Mouse (Mus musculus) T-helper 1 cell (primary cell): ENCODE measurements around the gene Creb1.
"Not testable (repeated sequence)": the region's sequence is repeated elsewhere in the genome, so short reads cannot be mapped to it uniquely, and the experiment has no call there.

Experiments
- in situ Hi-C: fragments of 300-600 bp; cut with MboI, MseI; formaldehyde crosslinking; loops from one replicate; pipeline ENCODE4 v1.15.1; 2025; ENCODE audit warnings: high pct_unique_total_duplicates

The Creb1 gene

DNA sequence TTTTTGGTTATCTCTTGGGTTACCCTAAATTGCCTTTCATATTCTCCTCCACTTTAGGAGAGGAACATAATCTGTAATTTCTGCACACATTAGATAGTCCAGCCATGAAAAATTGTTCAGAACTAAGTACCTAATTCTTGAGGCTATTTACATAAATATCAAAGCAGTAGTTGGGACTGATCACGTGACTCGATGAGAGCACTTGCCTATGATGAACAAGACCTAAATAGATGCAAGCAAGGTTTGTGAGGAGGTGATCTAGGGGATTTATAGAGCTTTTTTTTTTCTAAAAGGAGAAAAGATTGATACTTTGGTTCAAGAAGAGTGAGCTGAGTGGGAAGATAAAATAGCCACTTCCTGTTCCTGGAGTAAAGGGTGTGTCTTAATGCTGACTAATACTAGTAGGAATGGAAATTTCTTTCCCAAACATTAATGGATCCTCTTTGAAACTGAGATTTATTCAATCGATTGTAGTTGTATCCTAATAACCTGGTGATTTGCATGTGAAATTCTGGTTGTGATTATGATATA is 6.5 kb downstream of the Creb1 start:
- in situ Hi-C loops, result loop anchor here (10.0 kb wide), 1 partner anchor 424 kb away; no protein-coding TSS in a partner anchor

DNA sequence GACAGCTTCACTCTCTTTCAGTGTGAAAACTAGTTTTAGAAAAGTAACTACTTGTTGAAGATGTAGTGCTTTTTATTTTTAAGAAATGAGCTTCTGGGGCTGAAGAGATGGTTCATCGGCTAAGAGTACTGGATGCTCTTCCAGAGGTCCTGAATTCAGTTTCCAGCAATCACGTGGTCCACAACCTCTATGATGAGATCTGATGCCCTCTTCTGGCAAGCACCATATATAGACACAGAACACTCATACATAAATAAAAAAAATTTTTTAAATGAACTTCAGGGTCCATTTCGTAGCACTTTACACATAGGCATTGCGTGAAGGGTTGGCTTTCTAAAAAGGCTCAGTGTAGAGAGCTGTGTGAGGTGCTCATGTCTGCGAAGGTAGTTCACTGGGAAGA is 11.3 kb downstream of the Creb1 start:
- in situ Hi-C loops, result no loop called here

DNA sequence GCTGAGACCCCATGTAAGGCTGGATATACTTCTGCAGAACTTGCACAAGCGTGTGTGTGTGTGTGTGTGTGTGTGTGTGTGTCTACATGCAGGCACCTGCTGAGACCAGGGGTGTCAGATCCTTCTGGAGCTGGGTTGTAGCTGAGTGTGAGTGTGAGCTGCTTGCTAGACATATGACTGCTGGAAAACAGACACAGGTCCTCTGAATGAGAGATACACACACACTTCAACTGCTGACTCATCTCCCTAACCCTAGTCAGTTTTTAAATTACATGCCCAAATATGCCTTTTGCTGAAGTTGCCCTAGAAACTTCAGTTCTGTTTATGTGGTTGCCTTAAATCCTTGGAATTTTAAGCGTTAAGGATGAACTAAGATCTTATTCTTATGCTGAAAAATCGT is 13.6 kb downstream of the Creb1 start:
- in situ Hi-C loops, result no loop called here

DNA sequence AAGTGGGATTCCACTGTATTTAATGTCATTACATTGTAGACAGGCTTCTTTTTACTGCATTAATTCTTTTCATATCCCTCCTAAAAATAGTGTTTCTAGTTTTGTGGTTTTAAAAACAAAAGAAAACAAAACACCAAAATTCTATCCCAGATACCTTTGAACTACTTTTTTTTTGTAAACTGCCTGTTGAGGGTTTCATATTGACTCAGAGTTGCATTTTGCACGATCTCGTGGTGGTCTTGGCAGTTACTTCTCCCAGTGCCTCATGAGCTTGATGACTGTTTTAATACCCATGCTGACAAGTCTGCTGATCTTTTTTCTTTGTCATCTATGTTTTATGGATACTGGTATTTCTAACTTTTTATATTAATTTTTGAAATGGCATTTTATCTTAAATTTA is 16.9 kb downstream of the Creb1 start:
- in situ Hi-C loops, result no loop called here

DNA sequence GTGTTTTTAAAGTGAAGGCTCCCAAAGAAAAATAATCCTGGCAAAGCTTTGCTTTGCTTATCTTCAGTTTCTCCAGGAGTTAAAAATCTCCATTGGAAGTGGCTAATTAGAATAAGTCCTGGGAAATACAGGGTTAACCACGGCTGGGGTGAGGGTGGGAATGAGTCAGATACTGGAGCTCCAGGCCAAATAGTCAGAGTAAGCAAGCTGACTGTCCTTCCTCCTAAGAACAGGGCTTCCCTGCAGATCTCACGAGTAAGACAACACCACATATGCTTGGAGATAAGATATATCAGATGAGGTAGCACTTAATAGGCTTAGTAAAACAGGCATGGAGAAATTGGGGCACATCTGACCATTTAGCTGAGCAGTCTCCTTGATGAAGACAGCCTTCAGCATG is 19.5 kb downstream of the Creb1 start:
- in situ Hi-C loops, result no loop called here

DNA sequence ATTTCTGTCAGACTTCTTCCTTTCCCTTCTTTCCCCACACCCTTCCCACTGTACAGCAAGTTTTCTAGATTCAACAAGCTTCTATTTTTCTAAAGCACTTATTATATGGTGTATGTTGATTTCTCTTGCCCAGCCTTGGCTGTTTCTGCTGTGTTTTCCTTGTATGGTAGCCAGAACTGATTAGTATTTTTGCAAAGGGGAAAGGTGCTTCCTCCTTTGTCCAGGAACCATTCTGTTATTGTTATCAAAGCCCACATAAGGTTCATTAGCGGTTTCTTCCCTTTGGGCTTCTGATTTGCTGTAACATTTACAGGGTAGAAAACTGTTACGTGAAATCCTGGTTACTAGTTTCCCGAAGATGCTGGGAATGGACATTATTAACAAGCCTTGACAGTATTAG is 27.7 kb downstream of the Creb1 start:
- in situ Hi-C loops, result no loop called here

DNA sequence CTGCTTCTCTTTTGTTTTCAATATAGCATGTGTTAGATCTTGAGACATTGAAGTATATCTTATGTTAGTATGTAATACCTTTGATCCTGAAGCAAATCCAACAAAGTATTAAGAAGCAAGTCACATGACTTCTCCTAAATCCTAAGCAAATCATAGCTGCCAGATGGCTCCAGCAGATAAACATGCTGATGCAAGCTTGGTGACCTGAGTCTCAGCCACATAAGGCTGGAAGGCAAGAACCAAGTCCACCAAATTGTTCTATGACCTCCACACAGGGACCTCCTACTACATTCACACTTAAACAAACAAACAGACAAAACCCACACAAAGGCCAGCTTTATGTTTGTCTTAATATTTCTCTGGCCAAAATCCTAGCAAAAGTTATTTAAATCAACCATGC is 35.8 kb downstream of the Creb1 start:
- in situ Hi-C loops, result no loop called here

DNA sequence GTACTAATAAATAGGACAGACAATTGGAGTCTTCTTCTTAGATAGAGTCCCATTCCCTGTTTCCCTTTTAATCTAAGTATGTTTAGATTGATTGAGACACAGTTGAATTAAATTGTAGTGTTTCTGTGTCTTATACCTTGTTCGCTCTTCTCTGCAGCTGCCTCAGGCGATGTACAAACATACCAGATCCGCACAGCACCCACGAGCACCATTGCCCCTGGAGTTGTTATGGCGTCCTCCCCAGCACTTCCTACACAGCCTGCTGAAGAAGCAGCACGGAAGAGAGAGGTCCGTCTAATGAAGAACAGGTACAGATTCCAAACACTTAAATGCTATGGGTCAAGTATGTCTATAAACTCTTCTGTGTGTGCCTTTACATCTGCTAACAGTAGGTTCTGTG is 43.6 kb downstream of the Creb1 start:
- in situ Hi-C loops, result no loop called here

DNA sequence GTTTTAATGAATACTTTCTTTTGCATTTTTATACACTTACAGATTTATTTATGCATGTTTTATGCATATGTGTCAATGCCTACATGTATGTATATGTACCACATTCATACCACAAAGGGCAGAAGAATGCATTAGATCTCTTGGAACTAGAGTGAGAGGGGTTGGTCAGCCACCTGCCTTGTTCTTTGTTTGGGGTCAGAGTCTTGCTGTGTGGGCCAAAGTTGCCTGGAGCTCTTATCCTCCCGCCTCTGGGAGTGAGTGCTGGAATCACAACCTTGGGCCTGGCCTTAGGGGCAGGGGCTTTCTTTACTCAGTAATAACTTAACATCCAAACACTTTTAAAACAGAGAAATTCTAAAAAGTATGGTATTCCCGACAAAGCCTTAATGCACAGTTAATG is 44.3 kb downstream of the Creb1 start:
- in situ Hi-C loops, result no loop called here

DNA sequence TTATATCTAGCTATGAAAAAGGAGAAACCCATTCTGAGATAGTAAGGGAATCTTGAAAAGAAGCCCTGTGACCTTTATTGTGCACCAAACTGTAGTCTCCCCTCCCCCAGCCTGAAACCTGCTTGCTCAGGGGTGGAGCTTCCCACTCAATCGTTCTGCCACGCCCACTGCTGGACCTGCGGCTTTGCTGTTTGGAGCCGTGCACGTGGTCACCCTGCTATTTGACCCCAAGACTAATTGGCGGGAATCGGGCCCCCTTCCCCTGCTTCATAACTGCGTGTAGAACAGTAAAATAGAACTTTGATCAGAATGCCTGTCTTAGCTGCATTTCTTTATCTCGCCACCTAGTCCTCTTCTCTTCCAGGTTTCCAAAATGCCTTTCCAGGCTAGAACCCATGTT is 45.5 kb downstream of the Creb1 start:
- in situ Hi-C loops, result not testable (repeated sequence)

DNA sequence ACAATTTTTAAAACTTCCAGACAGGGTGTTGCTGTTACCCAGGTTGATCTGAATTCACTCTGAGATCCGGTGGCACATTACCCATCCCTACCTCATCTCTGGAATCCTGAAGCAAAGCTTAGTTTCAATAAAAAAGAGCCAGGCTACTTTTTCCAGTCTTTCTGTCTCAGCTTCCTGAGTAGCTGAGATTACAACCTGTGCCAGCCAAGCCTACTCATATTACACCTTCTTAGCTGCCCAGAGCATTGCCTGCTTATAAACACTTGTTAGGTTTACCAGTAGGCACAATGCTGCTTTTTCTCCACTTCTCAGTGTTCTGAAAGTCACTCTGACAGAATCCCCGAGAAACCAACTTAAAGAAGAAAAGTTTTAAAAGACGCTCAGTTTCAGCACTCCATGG is 46.4 kb downstream of the Creb1 start:
- in situ Hi-C loops, result no loop called here

DNA sequence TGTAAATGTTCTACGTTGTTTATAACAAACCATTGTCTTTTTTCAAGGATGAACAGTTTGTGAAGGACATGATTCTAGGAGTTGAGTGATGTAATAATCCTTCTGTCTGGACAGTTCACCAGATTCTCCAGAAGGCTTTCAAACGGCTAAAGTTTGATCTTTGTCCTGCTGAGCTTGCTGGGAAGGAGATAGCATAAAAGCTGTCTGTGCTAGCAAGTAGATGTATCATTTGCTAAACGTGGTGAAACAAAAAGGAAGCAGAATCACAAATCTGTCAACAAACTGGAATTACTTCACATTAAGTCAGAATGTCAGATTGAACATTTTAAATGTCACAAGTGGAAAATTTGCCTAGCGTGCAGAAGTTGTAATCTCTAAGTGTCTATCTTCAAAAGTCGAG is 66.5 kb downstream of the Creb1 start:
- in situ Hi-C loops, result no loop called here

DNA sequence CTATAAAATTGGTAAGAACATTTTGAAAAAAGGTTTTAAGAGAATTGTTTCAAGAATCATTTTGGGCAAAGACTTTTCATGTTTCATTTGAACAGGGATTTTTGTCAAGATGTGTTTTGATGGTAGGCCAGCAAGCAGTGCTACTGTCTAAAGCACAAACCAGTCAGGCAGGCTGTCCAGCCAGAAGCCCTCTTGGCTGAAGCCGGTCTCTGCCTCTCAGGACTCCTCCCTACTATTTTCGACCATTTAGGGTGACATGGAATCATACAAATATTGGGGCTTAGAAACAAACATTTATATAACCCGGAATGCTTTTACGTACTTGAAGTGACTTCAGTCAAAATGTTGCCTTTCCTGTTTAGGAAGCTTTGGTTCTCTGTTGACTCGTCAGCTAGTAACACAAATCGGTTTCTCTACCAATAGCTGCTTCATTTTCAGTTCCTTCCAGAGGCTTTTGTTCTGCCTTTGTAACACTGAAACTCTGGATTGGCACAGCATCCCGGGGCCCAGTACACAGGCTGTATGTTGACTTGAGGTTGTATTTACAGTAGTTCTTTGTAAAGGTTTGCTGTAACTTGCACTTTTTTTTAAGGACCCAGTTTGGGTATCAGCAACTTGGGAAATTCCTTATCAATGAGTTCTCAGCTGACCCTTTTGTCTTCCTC is 68.1 kb downstream of the Creb1 start:
- in situ Hi-C loops, result no loop called here

DNA sequence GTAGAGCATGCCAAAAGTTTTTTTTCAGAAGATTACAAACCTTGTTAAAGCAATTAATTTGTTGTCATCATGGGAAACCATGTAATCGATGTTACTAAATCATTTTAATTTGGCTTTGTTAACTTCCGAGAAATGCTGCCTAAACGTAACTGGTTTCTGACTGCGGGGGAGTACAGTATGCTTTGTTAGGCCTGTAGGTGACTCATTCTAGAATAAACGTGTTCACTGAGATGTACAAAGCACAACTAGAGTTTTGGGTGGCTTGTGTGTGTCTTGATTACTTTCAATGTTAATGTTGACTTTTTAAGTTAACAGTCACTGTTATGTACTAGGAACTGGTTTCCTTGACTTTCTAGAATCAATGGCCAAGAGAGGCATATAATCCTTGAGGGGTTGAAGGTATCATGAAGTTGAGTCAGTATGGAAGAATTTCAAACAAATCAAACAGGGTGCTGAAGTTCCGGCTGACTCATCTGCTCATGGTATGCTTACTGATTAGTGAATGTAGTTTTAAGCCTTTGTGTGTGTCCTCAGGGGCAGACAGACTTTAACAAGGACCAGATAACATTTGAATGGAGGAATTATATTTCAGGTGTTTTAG is 68.9 kb downstream of the Creb1 start:
- in situ Hi-C loops, result no loop called here

DNA sequence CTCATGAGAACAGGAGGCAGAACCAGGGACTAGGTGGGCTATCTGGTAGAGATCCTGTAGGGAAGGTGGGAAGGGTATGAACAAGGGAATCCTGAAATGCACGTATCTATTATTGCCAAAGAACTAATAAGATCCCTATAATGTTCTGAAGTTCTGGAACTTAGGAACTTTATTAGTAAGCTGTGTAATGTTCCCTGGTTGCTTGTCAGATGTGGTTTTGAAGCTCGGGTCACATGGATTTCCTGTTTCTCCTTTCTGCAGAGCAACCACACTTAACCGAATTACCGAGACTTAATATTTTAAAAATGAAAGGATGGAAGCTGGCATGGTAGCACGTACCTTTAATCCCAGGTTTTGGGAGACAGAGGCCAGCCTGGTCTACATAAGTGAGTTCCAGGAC is 70.9 kb downstream of the Creb1 start:
- in situ Hi-C loops, result no loop called here

DNA sequence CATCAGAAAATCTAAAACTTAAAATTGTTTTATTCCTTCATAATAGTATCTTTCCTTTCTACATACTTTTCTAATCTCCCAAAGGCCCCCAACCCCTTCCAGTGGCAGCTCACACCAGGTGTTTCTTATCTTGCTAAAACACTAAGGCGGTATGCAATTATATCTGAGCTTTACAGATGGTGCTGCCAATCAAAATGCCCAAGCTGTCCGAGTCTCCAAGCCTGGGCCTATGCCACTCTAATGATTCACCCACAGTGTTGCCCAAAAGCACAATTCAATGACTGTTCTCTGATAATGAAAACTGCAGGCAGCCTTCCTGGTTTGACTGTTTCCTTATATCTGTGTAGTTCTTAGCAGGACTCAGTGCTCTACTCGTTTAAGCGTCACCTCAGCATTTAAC is 76.7 kb downstream of the Creb1 start:
- in situ Hi-C loops, result no loop called here

DNA sequence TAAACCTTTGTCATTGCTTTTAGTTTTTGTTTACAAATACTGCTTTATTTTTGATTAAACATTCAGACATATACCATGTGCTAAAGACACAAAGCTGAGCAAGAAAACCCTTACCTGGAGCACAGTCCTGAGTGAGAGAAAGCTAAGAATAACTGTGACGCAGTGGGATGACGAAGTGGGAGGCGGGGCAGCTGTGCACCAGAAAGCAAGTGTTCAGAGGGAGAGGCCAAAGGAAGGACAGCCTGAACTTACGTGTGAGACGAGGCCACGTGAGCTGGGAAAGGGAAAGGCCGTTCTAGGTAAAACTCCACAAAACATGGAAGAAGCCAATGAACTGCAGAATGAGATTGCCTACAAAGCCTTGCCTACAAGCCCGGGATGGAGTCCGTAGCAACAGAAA is 77.5 kb downstream of the Creb1 start:
- in situ Hi-C loops, result loop anchor here (10.0 kb wide), 1 partner anchor 495 kb away; no protein-coding TSS in a partner anchor

DNA sequence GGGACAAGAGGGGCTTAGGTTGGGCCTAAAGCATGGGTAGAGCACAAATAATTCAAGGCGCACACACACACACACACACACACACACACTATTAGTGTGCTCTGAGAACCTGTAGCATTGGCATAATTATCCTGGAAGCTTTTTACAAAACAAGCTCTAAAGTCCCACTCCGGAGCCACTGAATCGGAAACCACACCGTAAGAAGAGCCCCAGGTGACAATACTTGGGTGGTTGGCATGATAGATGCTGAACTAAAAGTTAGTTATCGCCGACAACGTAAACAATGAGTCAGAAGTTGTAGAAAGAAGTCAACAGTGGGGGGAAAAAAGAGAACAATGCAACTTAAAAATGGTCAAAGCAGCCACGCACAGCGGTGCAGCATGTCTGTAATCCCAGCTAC is 81.9 kb downstream of the Creb1 start:
- in situ Hi-C loops, result loop anchor here (10.0 kb wide), 1 partner anchor 500 kb away; no protein-coding TSS in a partner anchor

DNA sequence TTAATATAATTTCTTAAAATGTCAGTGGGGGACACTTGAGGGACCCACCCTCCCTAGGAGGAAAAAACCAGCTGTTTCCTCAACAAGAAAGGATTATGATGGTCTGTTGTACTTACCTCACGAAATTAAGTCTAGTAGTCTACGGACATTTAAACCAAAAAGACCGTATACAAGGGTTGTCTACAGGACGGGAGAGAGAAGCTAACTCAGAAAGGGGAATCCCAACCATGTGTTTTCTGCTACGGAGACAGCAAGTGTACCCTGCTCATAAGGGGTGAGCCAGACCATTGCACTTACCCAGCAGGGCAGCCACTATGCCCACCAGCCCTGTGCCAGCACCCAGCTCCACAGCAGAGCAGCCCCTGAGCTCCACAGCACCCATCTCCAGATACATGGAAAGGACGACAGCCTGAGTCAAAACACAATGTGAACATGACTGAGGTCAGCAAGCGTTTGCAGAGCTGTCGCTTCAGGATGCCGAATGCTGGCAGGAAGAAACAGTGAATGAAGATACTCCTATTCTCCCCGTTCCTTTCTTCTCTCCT is 82.4 kb downstream of the Creb1 start:
- in situ Hi-C loops, result loop anchor here (10.0 kb wide), 1 partner anchor 500 kb away; no protein-coding TSS in a partner anchor

DNA sequence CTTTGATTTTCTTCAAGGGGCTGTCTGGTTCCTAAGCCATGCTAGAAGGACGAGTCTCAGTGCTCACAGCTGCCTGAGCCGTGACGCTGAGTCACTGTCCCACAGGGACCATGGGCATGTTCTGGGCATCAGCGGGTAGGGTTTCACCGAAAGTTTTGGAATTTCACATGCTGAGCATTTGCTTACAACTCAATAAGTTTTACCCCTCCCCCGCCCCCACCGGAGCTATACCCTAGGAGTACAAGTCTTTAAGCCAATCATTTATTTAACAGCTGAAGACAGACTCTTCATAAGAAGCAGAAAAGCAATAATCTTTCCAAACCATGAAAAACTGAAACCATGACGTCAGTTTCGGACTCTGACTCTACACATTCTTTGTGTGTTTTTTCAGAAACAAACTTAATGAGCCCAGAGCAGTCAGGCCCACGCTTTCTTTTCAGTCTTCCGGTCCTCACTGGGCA is 83.1 kb downstream of the Creb1 start:
- in situ Hi-C loops, result loop anchor here (10.0 kb wide), 1 partner anchor 501 kb away; no protein-coding TSS in a partner anchor

DNA sequence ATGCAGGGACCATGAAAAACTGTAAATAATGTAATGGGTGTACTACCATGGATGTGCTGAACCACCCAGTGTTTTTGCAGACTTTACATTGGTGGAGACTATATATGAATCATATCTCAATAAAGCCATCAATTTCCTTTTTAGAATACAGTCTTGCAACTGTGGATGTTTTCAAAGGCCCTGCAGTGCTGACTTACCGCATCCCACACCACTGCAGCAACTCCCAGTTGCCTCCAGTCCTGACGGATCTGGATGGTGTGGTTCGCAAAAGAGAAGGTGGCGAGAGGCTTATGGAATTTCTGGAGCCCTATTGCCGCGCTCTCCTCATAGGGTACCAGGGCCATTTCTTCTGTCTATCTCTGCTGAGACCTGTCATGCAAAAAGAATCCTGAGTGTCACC is 83.6 kb downstream of the Creb1 start:
- in situ Hi-C loops, result loop anchor here (10.0 kb wide), 1 partner anchor 501 kb away; no protein-coding TSS in a partner anchor

DNA sequence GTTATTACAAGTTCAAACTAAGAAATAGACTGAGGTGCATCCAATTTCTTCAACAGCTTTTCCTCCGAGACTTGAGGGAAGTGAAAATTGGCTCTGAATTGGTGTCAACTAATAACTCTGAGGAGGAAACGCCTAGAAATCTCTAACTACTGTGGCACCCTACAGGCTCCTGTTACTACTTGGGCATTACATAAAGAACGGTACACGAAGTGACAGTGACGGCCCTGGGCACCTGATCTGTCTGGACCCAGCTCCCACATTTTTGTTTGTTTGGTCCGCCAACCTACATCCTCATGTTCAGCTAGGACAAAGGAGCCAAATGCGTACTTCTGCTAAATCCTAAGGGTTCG is 84.1 kb downstream of the Creb1 start:
- in situ Hi-C loops, result loop anchor here (10.0 kb wide), 1 partner anchor 502 kb away; no protein-coding TSS in a partner anchor
